Mouse (Mus musculus): ENCODE measurements around the gene Tlx3.

GRCm38 (mm10) chr11:33240295-33240694 is 36.9 kb upstream of the Tlx3 start:
- TF ChIP-seq CTCF (IDR thresholded peaks at IDR 0.05; ENCODE audit: low read depth) (no peak), EP300 (IDR thresholded peaks at IDR 0.05; ENCODE audit: low read depth) (no peak)

Measured in liver, postnatal 0 days (tissue).